Mouse (Mus musculus) embryonic facial prominence, embryonic 12.5 days (tissue): ENCODE data around the gene Sp140. TPM values are rescaled to one million over a fixed set of nuclear protein-coding genes. Genes with fewer than 3 reads are reported as not detected.
"Not testable (repeated sequence)": the region's sequence is repeated elsewhere in the genome, so short reads cannot be mapped to it uniquely, and the experiment has no call there.

Experiments used
- ATAC-seq: fragments of 200-750 bp; cut with Nextera tagmentation; 2 replicates; pipeline ENCODE4 v1.8.0; 2017; ENCODE audit not compliant: insufficient number of reproducible peaks, insufficient read depth, low FRiP score, low TSS enrichment
- H3K27ac ChIP-seq: fragments of 300-500 bp; sonication (generic); 2 replicates; pipeline ENCODE4 v1.5.1; 2016; ENCODE audit warnings: mild to moderate bottlenecking
- H3K27me3 ChIP-seq: fragments of 300-500 bp; sonication (generic); 2 replicates; pipeline ENCODE4 v1.6.1; 2016; ENCODE audit warnings: mild to moderate bottlenecking, moderate library complexity
- H3K36me3 ChIP-seq: fragments of 300-500 bp; sonication (generic); 2 replicates; pipeline ENCODE4 v1.6.1; 2016; ENCODE audit warnings: mild to moderate bottlenecking
- H3K4me1 ChIP-seq: fragments of 300-500 bp; sonication (generic); 2 replicates; pipeline ENCODE4 v1.6.1; 2016
- H3K4me2 ChIP-seq: fragments of 300-500 bp; sonication (generic); replicated peaks from 2 replicates; pipeline ENCODE4 v1.6.1; 2016; ENCODE audit warnings: mild to moderate bottlenecking, moderate library complexity
- H3K4me3 ChIP-seq: fragments of 300-500 bp; sonication (generic); 2 replicates; pipeline ENCODE4 v1.5.1; 2016; ENCODE audit warnings: mild to moderate bottlenecking
- H3K9ac ChIP-seq: fragments of 300-500 bp; sonication (generic); 2 replicates; pipeline ENCODE4 v1.6.1; 2016; ENCODE audit warnings: mild to moderate bottlenecking, moderate library complexity
- H3K9me3 ChIP-seq: fragments of 300-500 bp; sonication (generic); 2 replicates; pipeline ENCODE4 v1.6.1; 2016; ENCODE audit warnings: mild to moderate bottlenecking, moderate library complexity
- WGBS: fragments of 180-500 bp; shearing (Covaris S2); methylation state at CpG from one replicate; pipeline ENCODE4 v1.1.7; 2016; 5-methylcytosine and 5-hydroxymethylcytosine counted together
- polyA plus RNA-seq: library from polyadenylated mRNA; unstranded; fragments of >200 nt; fragmentation: Nextera tagmentation; extraction: Ambion mirVana; gene quantifications from 2 replicates; pipeline ENCODE4 v1.2.1, GENCODE M21; 2016

Sp140 gene
- polyA plus RNA-seq, 1 experiment from 2014 or later: 1.2 TPM

GRCm38 (mm10) chr1:85598271-85599012 is 1.7 kb upstream of the Sp140 start, which contains the start of gene Sp110:
TSS of gene Sp110 (minus strand) at chr1:85598817.
- not testable (repeated sequence) for H3K27me3 ChIP-seq, H3K9me3 ChIP-seq, H3K9ac ChIP-seq, H3K4me2 ChIP-seq, H3K4me1 ChIP-seq, ATAC-seq, H3K27ac ChIP-seq, H3K36me3 ChIP-seq, H3K4me3 ChIP-seq
- 66% methylated on average over 17 of the region's 17 CpGs for WGBS

GRCm38 (mm10) chr1:85600794-85601193 is 616 bp downstream of the Sp140 start:
- WGBS: 54% methylated on average over 4 of the region's 4 CpGs
- ATAC-seq: not testable (repeated sequence)

GRCm38 (mm10) chr1:85604341-85604740 is 4.2 kb downstream of the Sp140 start:
- 78% methylated on average over 1 of the region's 1 CpGs for WGBS
- not testable (repeated sequence) for H3K36me3 ChIP-seq, H3K27ac ChIP-seq, ATAC-seq, H3K9me3 ChIP-seq, H3K4me3 ChIP-seq, H3K4me1 ChIP-seq, H3K4me2 ChIP-seq, H3K27me3 ChIP-seq, H3K9ac ChIP-seq

More at GRCm38 (mm10) chr1:85600794-85601193, 616 bp downstream of the Sp140 start:
- H3K27me3 ChIP-seq, H3K9me3 ChIP-seq, H3K9ac ChIP-seq, H3K4me3 ChIP-seq, H3K27ac ChIP-seq, H3K4me1 ChIP-seq, H3K4me2 ChIP-seq, H3K36me3 ChIP-seq: not testable (repeated sequence)

- H3K9ac ChIP-seq, H3K27ac ChIP-seq, H3K4me2 ChIP-seq, H3K27me3 ChIP-seq, ATAC-seq, H3K36me3 ChIP-seq, H3K9me3 ChIP-seq, H3K4me3 ChIP-seq, H3K4me1 ChIP-seq: not testable (repeated sequence)
- 79% methylated on average over 3 of the region's 4 CpGs for WGBS
These were observed 8.2 kb downstream of the Sp140 start for GRCm38 (mm10) chr1:85608361-85608760.

- H3K9ac ChIP-seq, H3K4me2 ChIP-seq, H3K27ac ChIP-seq, H3K27me3 ChIP-seq, ATAC-seq, H3K9me3 ChIP-seq, H3K4me3 ChIP-seq, H3K4me1 ChIP-seq, H3K36me3 ChIP-seq: not testable (repeated sequence)
- WGBS: no CpG with 5 or more reads among the region's 4 CpGs
These were observed 10.4 kb downstream of the Sp140 start for GRCm38 (mm10) chr1:85610581-85610980.

GRCm38 (mm10) chr1:85615096-85615495 is 14.9 kb downstream of the Sp140 start:
- not testable (repeated sequence) for H3K4me3 ChIP-seq, H3K4me2 ChIP-seq, H3K27ac ChIP-seq, H3K4me1 ChIP-seq, H3K9ac ChIP-seq, H3K36me3 ChIP-seq, ATAC-seq, H3K9me3 ChIP-seq, H3K27me3 ChIP-seq
- 91% methylated on average over 3 of the region's 3 CpGs for WGBS

- not testable (repeated sequence) for H3K27ac ChIP-seq
These were observed 15.6 kb downstream of the Sp140 start for GRCm38 (mm10) chr1:85615819-85616218.

GRCm38 (mm10) chr1:85617161-85617560 is 17.0 kb downstream of the Sp140 start:
- not testable (repeated sequence) for H3K36me3 ChIP-seq, H3K4me2 ChIP-seq, H3K9ac ChIP-seq, H3K4me1 ChIP-seq, H3K27me3 ChIP-seq, H3K4me3 ChIP-seq, H3K27ac ChIP-seq, ATAC-seq, H3K9me3 ChIP-seq
- 63% methylated on average over 4 of the region's 5 CpGs for WGBS

More at GRCm38 (mm10) chr1:85615819-85616218, 15.6 kb downstream of the Sp140 start:
- H3K4me1 ChIP-seq, H3K4me3 ChIP-seq, H3K9ac ChIP-seq, H3K27me3 ChIP-seq, H3K9me3 ChIP-seq, H3K4me2 ChIP-seq, H3K36me3 ChIP-seq, ATAC-seq: not testable (repeated sequence)
- 53% methylated on average over 3 of the region's 3 CpGs for WGBS

GRCm38 (mm10) chr1:85618689-85619088 is 18.5 kb downstream of the Sp140 start:
- not testable (repeated sequence) for H3K27me3 ChIP-seq, H3K4me1 ChIP-seq, H3K4me2 ChIP-seq, H3K9ac ChIP-seq, H3K36me3 ChIP-seq, H3K9me3 ChIP-seq, H3K4me3 ChIP-seq, ATAC-seq, H3K27ac ChIP-seq
- WGBS: 56% methylated on average over 1 of the region's 1 CpGs

- H3K36me3 ChIP-seq, H3K9me3 ChIP-seq, H3K4me3 ChIP-seq, H3K4me1 ChIP-seq, H3K27me3 ChIP-seq, H3K4me2 ChIP-seq, H3K27ac ChIP-seq, ATAC-seq, H3K9ac ChIP-seq: not testable (repeated sequence)
- 54% methylated on average over 3 of the region's 3 CpGs for WGBS
These were observed 36.8 kb downstream of the Sp140 start for GRCm38 (mm10) chr1:85636936-85637335.

GRCm38 (mm10) chr1:85638144-85638543 is 38.0 kb downstream of the Sp140 start:
- H3K4me3 ChIP-seq, H3K4me1 ChIP-seq, H3K36me3 ChIP-seq, H3K27ac ChIP-seq, H3K9me3 ChIP-seq, H3K27me3 ChIP-seq, H3K4me2 ChIP-seq, H3K9ac ChIP-seq, ATAC-seq: not testable (repeated sequence)
- WGBS: 76% methylated on average over 4 of the region's 4 CpGs

- WGBS: 56% methylated on average over 6 of the region's 6 CpGs
These were observed 49.7 kb downstream of the Sp140 start, which contains the start of gene Sp100 for GRCm38 (mm10) chr1:85649881-85650280. TSS of gene Sp100 (plus strand) at chr1:85649988.

More at GRCm38 (mm10) chr1:85649881-85650280, 49.7 kb downstream of the Sp140 start, which contains the start of gene Sp100:
- not testable (repeated sequence) for H3K4me3 ChIP-seq, H3K36me3 ChIP-seq, H3K4me2 ChIP-seq, ATAC-seq, H3K9me3 ChIP-seq, H3K9ac ChIP-seq, H3K27ac ChIP-seq, H3K27me3 ChIP-seq, H3K4me1 ChIP-seq
